Mouse (Mus musculus) olfactory bulb, adult 2 months (tissue): ENCODE measurements around the gene Cyth4.

Experiments
- CTCF ChIP-seq: fragments of 200-500 bp; IDR thresholded peaks from 2 replicates; pipeline ENCODE4 v1.5.1; 2012; ENCODE audit warnings: low read depth, mild to moderate bottlenecking, low read length, moderate library complexity; ENCODE audit not compliant: insufficient read depth
- POLR2A ChIP-seq: fragments of 200-500 bp; IDR thresholded peaks from 2 replicates; pipeline ENCODE4 v1.6.1; 2012; ENCODE audit warnings: mild to moderate bottlenecking, low read depth, low read length, moderate library complexity; ENCODE audit not compliant: insufficient read depth

- no peak for TF ChIP-seq POLR2A
- TF ChIP-seq CTCF: no peak
Measured at GRCm38 (mm10) chr15:78597729-78598128, 882 bp downstream of the Cyth4 start.
